Mouse (Mus musculus) thymus, postnatal 36 days (tissue): ENCODE results near the gene Calu.
"Not testable (repeated sequence)": the region's sequence is repeated elsewhere in the genome, so short reads cannot be mapped to it uniquely, and the experiment has no call there.

Experiments used
- DNase-seq, 2 experiments: peaks; one replicate each; pipeline ENCODE4 v3.0.0; 2022; ENCODE audit warnings: mixed read lengths in 2 of 2

The Calu gene

GRCm38 (mm10) chr6:29347665-29348370 is at the start of gene Calu:
TSS of gene Calu (plus strand) at chr6:29348069.
- DNase-seq, result peak; percentile 99

- DNase-seq, result no peak
Observed at GRCm38 (mm10) chr6:29299112-29299511, 48.8 kb upstream of the Calu start.

GRCm38 (mm10) chr6:29303251-29303650 is 44.6 kb upstream of the Calu start:
- no peak for DNase-seq

- DNase-seq, result no peak
Observed at GRCm38 (mm10) chr6:29303726-29304125, 44.1 kb upstream of the Calu start.

GRCm38 (mm10) chr6:29305462-29305861 is 42.4 kb upstream of the Calu start:
- DNase-seq, result no peak

- DNase-seq, result no peak
Observed at GRCm38 (mm10) chr6:29308846-29309605, 38.8 kb upstream of the Calu start.

- no peak for DNase-seq
Observed at GRCm38 (mm10) chr6:29313690-29314202, 34.1 kb upstream of the Calu start.

- DNase-seq, result no peak
Observed at GRCm38 (mm10) chr6:29317286-29317685, 30.6 kb upstream of the Calu start.

- DNase-seq, result no peak
Observed at GRCm38 (mm10) chr6:29317941-29318340, 29.9 kb upstream of the Calu start.

GRCm38 (mm10) chr6:29318879-29319278 is 29.0 kb upstream of the Calu start, which contains the start of gene Fam71f1:
TSS of gene Fam71f1 (plus strand) at chr6:29319140.
- DNase-seq, result no peak

GRCm38 (mm10) chr6:29321586-29321985 is 26.3 kb upstream of the Calu start:
- DNase-seq, result no peak

GRCm38 (mm10) chr6:29322147-29322546 is 25.7 kb upstream of the Calu start:
- DNase-seq, result no peak

GRCm38 (mm10) chr6:29322735-29323134 is 25.1 kb upstream of the Calu start:
- no peak for DNase-seq

GRCm38 (mm10) chr6:29326961-29327360 is 20.9 kb upstream of the Calu start:
- DNase-seq, result no peak

GRCm38 (mm10) chr6:29329514-29329913 is 18.4 kb upstream of the Calu start:
- no peak for DNase-seq

- DNase-seq, result not testable (repeated sequence)
Observed at GRCm38 (mm10) chr6:29346512-29346911, 1.4 kb upstream of the Calu start.

- DNase-seq, result no peak
Observed at GRCm38 (mm10) chr6:29347189-29347588, 680 bp upstream of the Calu start.

GRCm38 (mm10) chr6:29348371-29348724 is 479 bp downstream of the Calu start:
- no peak for DNase-seq

- no peak for DNase-seq
Observed at GRCm38 (mm10) chr6:29351613-29352012, 3.7 kb downstream of the Calu start.

GRCm38 (mm10) chr6:29352816-29353215 is 4.9 kb downstream of the Calu start:
- no peak for DNase-seq

GRCm38 (mm10) chr6:29359386-29359785 is 11.5 kb downstream of the Calu start:
- no peak for DNase-seq

- DNase-seq, result no peak
Observed at GRCm38 (mm10) chr6:29360211-29360610, 12.3 kb downstream of the Calu start.

GRCm38 (mm10) chr6:29362246-29363128 is 14.6 kb downstream of the Calu start:
- DNase-seq, result no peak
